Mouse (Mus musculus): ENCODE results near the gene Cenpe.

GRCm38 (mm10) chr3:135206621-135207020, 5.7 kb upstream of the Cenpe start:
- no peak for TF ChIP-seq GATA1 (IDR thresholded peaks at IDR 0.05; ENCODE audit: borderline replicate concordance, low read length)
- TF ChIP-seq FLI1 (IDR thresholded peaks at IDR 0.05; ENCODE audit: low read length), result no peak
